Mouse (Mus musculus) thymus, postnatal 0 days (tissue): ENCODE data around the gene Usp20. TPM values are rescaled to one million over a fixed set of nuclear protein-coding genes. Genes with fewer than 3 reads are reported as not detected.

ENCODE experiments used
- DNase-seq: peaks from one replicate; pipeline ENCODE4 v3.0.0-alpha.2; 2015; ENCODE audit warnings: low spot score
- polyA plus RNA-seq: library from polyadenylated mRNA; unstranded; fragments of >200 nt; fragmentation: Nextera tagmentation; extraction: Ambion mirVana; gene quantifications from 2 replicates; pipeline ENCODE4 v1.2.1, GENCODE M21; 2015

Usp20 gene
- polyA plus RNA-seq, 1 experiment from 2014 or later: 13.2 TPM

DNA sequence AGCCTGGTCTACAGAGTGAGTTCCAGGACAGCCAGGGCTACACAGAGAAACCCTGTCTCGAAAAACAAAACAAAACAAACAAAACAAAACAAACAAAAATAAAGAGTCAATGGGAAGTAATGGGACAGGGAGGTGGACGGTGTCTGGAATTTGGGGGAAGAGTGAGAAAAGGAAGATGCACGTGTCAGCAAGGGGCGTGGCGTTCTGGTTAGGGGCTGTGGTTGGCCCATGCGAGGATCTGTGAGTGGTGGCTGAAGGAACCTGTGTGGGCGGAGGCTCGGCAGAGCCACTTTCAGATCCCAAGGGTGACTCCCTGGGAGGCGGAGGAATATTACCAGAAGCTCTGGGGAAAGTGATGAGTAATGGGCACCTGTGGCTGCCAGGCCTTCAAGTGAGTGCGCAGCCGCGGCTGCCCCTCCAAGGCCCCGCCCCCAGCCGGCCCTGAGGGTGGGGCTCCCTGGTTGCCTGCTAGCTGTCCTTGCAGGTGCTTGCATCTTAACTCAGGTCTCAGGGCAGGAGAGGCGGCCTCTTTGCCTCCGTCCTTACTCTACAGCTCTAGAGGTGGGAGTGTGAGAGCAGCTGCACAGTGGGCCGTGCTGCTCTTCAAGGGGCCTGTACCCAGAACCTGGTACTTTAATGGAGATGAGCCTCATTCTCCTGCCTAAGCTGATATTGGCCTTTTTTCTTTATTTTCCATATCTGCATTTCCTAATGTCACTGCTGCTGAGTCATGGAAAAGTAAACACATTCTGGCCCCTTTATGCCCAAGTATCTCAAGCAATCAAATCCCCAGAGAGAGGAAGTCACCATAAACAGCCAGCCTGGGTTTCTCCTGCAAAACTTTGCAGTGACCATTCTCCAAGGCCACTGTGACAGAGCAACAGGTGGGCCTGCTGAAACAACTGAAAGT lies 3.3 kb downstream of the Usp20 start:
- peak; percentile 57 for DNase-seq

DNA sequence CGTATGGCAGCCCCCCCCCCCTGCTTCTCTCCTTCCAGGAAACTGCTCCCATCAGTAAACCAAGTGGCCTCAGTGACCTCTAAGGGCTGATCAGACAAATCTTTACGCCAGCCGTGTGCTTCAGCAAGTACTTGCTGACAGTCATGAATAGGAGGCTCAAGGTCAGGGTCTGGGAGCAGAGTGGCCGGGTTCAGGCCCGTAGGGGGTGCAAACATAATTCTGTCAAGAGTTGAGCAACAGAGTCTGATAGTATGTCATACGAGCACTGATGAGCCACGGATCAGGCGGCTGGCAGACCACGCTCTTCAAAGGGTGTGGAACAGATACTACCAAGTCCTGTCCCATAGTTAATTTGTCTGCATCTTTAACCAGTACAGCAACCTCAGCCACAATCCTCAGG lies 8.1 kb downstream of the Usp20 start:
- DNase-seq: no peak

DNA sequence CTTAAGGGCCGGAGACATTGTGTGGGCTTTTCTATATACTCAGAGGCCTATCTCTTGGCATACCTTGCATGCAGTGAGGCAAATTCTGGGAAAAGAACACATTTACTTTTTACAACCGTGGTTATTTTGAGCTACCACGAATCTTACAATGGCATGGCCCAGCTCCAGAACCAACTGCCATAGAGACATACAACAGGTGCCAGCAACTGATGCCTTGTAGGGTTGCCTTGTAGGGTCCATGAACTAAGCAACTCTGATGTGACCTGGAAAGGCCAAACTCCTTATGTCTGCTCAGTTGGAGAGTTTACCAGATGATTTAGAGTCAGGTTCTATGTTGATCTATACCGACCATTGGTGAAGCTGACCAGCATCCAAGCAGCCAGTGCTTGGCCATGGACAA lies 12.8 kb downstream of the Usp20 start:
- DNase-seq: no peak

DNA sequence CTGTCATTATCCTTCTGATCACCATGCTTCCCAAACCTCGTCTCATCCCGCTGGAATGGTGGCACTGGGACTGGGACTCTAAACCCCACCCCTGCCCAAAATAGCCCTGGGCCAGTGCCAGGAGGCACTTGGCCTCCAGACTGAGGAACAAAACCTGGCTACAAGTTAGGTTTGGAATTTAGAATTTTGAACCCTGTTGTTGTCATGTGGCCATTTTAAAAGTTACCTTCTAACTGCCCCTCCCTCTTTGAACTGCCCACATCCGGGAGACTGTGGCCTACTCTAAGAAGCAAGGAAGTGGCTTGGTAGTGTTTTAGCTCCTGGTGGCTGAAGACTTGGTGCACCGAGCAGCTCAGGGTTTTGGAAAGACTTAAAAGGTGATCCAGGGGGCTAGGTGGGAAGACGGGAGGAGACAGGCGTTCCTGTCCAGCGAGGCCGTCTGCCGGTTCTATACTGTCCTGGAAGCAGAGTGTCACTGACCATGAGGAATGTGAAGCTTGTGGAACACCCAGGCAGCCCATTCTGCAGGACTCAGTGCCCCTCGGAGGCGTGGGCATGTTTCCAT lies 13.4 kb downstream of the Usp20 start:
- DNase-seq: no peak

DNA sequence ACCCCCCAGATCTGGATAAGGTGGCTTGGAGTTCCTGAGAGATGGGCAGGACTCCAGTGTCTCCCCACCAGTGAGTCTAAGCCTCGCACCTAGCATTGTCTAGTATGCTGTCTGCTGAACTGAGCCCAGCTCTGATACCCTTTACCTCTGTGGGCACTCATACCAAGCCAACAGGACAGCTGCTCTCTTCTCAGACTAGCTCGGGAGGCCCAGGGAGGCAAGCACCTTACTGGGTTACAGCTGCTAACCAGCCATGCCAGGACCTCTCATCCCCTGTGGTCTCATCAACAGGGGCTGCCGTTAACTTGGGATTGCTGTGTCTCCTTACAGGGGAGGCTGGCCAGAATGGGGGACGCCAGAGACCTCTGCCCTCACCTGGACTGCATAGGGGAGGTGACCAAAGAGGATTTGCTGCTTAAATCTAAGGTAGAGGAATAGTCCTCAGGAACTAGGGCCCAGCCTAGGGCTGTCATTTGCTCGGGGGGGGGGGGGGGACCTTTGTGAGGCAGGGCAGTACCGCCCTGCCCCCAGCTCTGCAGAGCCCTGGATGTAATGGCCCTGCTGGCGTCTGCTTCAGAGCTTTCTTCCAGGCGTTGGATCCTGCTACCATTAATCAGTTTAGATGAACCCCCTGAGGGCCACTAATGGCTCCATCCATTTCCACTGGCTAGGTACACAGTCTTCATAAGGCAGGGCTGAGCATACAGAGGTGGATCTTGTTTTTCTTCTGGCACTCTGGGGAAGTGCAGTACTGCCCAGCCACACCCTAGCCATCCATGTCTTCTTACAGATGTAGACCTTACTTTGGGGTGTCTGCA lies 16.6 kb downstream of the Usp20 start:
- DNase-seq: no peak

DNA sequence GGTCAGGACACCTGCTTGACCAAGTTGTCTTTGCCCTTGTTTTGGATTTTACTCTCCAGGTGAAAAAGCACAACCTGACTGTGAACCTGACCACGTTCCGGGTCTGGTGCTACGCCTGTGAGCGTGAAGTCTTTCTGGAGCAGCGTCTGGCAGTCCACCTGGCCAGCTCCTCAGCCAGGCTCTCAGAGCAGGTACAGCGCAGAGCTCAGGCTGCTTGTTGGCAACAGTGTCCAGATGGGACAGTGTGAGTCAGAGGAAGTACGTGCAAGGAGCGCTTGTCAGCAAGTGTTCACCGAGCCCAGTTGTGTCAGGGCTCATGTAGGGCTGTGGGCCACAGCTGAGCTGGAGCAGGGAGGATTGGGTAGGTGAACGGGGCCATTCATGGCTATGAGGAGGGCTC lies 20.8 kb downstream of the Usp20 start:
- DNase-seq: no peak

DNA sequence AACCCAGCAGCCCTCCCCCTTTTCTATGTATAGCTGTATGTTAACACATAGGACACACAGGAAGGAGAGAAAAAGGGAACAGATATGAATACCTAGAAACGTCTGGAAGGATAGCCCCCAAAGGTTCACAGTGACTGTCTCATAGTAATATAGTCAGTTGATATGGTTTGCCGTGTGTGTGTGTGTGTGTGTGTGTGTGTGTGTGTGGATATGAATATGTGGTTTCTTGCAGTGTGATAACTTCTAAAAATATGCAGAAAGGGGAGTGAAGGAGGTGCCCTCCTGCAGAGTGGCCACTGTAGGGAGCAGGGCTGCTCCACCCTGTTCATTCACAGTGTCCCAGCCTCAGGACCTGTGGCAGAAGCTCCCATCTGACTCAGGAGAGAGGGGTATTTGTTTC lies 23.4 kb downstream of the Usp20 start:
- DNase-seq: no peak

DNA sequence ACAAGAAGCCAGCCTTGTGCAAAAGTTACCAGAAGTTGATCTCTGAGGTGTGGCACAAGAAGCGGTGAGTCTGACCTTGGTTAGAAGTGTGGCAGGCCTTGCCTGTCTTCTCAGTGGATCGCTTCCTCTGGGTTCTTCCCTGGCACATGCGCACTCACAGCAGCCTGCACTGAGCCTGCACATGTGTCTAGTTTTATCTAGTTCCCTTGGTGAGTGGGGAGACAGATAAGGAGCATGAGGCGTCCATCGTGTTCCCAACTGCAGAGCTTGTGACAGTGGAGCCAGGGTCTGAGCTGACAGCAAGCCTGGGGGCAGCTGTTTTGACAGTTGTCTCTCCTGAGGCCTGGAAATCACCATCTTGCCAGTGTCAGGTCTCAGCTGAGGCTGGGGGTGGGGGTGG lies 24.4 kb downstream of the Usp20 start:
- no peak for DNase-seq

DNA sequence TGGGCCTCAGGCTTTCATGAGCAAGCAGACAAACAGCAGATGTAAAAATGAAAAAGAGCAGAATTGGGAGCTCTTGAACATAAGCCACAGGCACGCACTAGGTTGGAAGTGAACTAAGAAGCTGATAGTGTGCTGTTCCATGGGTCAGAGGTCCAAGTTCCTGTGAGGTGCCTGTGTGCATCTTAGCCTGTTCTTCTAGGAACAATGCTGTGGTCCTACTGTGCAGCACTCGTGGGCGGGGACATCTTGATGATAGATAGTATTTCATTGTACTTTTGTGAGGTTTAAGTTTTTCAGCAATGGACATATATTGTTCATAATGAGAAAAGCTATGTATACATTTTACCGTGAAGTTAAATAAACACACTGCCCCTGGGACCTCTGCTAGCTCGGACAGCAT lies 25.1 kb downstream of the Usp20 start:
- DNase-seq: no peak

DNA sequence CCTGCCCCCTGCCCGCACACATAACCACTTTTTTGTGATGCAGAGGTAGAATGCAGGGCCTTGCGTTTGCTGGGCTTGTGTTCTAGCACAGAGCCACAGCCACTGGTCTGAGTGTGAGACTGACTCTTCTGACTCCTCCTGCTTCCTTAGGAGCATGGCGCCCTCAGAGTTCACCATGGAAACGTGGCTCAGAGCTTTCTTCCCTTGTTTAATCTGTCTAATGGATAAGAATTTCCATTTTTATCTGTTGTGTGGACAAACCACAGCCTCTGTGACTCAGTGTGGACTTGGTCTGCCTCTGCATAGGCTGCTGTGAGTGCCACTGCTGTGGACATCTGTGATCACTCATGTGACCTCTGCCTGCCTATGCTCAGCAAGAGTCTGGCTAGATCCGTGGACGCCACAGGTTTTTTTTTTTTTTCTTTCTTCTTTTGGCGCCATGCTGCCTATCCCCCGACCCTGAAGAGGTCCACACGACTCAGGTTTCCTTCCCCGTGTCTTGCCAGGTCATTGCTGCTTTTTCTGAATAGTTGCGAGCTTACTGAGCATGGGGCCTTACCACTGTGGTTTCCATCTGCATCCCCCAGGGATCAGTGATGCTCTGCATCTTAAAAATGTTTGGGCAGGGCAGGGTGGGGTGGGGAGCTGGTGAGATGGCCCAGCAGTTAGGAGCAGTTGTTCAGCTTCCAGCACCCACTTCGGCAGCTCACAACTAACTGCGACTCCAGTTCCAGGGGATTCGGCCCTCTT lies 31.5 kb downstream of the Usp20 start:
- no peak for DNase-seq

DNA sequence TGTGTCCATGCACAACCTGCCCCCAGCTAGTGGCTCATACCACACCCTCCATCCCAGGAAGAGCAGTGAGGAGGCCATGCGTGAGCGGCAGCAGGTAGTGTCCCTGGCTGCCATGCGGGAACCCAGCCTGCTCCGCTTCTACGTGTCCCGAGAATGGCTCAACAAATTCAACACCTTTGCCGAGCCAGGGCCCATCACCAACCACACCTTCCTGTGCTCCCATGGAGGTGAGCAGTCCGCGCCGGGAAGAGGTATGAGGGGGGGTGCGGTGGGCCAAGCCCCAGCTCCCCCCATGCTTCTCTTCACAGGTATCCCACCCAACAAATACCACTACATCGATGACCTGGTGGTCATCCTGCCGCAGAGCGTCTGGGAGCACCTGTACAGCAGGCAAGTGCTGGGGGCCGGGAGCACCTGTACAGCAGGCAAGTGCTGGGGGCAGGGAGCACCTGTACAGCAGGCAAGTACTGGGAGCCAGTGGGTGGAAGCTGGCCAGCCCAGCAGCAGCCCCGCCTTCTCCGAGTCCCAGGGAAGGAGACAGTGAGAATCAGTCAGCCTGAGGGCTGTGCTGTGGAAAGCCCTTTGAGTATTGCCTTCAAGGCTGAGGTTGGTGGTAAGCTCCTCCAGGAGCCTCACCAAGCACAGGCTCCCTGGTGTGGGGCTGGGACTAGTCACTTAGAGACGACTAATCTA lies 35.7 kb downstream of the Usp20 start:
- no peak for DNase-seq

DNA sequence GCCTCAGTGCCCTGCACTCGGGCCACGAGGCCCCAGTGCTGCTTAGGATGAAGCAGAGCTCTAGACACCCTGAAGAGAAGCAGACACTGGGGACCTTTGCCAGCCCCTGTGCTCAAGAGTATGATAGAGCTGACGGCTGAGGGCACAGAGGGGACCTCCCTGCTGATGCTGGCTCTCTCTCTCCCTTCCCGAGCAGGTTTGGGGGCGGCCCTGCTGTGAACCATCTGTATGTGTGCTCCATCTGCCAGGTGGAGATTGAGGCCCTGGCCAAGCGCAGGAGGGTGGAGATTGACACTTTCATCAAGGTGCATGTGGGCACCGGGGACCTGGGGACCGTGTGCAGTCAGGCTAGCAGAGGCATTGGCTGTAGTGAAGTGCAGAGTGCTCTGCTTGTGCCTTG lies 36.4 kb downstream of the Usp20 start:
- no peak for DNase-seq

DNA sequence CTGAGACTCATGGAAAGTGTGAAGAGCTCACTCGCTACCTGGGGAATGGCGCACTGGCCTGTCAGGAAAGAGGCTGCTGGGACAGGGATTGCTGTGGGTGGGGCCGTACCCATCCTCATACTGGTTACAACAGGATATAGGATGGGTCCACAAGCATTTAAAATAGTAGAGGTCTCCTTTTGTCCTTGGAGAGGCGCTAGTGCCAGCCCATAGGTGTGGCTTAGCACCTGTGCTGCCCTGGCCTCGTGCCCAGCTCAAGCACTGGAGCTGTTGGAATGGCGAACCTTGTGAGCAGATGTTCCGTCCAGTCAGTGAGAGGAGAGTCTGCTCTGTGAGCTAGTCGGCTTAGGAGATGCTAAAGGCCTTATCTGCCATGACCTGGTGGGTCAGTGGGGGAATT lies 36.9 kb downstream of the Usp20 start:
- DNase-seq: no peak

DNA sequence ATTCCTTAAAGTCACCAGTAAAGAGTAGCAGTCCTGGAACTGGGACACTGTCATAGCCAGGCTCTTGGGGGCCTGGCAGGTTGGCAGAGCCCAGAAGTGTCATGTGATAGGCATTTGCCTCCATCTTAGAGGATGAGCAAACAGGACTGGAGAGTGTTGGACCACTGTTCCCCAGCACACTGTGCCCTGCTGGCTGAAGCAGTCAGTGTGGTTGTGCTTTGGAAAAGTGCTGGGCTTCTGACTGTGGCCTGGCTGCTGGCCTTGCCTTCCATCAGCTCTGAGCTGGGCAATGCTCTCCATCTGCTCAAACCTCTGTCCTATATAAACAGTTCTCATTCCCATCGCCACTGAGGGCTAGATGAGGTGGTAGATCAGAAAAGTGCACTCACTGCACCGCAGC lies 38.1 kb downstream of the Usp20 start:
- no peak for DNase-seq

DNA sequence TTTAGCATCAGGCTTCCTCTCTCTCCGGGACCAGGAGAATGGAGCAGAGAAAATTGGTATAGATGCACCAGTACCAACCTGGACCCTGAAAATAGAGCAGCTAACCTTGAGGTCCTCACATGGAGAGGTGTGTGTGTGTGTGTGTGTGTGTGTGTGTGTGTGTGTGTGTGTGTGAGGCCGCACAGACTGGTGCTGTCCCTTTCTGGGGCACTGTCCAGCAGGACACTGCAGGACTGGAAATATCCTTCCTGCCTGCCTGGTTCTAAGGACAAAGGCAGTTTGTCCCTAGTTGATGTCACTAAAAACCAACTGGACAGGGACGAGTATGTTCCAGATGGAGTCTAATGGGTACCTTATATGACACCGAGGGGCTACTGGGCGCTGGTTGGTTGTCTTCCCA lies 41.9 kb downstream of the Usp20 start:
- DNase-seq: no peak

DNA sequence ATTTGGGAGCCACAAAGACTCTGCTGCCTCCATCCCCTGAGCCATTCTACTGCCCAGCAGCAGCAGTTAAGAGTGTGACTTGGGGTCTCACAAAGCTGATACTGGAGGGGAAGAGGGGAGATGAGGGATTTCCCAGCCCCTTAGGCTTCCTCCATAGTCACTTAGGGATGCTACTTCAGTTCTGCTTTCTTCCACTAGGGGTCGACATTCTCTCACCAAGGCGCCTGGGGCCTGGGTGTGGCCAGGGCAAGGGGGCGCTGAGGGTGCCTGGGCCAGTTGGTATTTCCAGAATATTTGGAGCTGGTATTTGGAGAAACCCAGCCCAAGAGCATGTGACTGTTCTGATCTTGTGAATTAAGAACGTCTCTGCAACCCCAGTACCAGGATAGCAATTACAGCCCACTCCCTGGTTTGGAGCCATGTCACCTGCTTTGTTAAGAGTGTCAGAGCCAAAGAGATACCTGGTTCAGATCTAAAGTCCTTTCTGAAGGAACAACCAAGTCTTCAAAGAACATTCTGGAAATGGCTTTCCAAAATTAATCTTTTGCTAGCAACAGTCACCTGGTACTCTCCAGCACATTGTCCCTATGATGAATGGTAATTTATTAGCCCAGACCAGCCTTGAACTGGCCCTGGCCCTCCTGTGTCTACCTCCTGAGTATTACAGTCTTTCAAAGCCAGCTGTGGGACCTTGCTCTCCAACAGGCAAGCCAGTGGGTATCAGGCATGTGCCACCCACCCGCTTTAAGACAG lies 42.7 kb downstream of the Usp20 start:
- DNase-seq: peak; percentile 75

DNA sequence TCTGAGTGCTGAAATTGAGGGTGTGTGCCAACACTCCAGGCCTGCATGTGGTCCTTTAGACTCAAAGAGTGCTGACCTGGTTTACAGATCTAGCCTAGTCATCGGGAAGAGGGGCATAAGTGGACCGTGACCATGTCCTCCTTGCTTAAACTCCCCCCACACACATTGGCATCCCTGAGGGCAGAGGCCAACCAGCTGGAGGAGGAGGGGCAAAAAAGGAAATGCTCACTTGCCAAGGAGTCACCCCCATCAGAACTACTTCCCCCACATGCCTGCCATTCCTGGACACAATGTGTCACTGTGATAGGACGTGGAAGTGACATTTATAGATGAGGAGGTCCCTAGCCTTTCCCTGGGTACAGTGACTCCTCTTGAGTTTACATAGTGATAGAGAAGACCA lies 43.4 kb downstream of the Usp20 start:
- DNase-seq: no peak

DNA sequence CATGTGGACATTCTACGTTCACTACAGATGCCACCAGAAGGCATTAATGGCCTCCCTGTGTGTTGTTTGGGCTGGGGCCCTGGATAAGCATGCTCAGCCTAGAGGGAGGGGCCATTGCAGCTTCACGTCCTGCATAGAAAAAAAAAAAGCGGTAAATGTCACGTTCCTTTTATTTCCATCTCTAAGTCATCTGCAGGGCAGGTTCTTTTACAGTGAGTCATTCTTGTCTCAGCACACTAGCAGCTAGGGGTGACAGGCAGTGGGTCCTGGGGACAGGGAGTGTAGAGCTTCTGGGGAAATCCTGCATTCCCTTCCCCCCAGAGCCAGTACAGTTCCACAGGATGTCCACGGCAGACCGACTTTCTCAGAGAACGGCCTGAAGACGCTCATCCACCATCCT lies 44.6 kb downstream of the Usp20 start:
- DNase-seq: no peak

DNA sequence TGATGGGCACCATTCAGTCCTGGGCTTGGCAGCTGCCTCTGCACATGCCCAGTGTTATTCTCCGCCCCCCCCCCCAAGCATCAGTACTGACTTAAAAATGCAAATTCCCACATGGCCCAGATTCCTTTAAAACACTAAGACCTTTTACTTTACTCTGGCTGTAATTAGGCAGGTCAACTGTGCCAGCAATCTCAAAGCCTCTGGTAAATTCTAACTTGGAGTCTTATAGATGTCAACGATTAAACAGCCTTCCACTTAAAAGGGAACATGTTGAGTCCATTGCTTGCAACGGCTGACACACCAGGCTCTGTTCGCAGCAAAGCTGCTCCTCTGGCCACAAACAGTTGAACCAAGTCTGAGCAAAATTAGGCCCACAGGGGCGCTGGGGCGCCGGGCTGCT lies 49.9 kb downstream of the Usp20 start:
- DNase-seq: no peak

DNA sequence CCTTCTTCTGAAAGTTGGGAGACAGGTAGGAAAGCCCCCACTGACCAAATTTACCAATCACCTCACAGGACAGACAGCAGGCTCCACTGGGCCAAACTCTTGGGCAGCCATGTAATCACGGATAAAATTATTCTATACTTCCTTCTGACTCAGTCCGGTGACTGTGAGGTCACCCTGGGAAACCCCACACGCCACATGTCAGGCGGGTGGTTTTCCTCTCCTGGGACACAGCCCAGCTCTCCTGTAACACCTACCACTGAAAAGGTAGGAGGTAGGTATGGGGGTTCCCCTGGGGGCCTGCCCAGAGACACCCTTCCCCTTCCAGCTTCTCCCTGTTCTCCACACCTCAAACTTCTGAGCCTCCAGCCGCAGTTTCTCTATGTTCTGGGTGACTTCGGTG lies 54.7 kb downstream of the Usp20 start:
- no peak for DNase-seq
